Comparison of ENCODE assay signal across 8 mouse cellular contexts in genomic region chr2:28638886-28639285, GRCm38 (mm10). TPM values are rescaled to one million over a fixed set of nuclear protein-coding genes. Genes with fewer than 3 reads are reported as not detected.
DNase-seq lines count a peak whose midpoint lies in the region; ATAC-seq lines count a peak whose summit lies in the region.

No protein-coding gene starts in this region.

- H3K36me3 ChIP-seq in heart, embryonic 13.5 days: no peaks in the 10 kb centered on the region
- H3K36me3 ChIP-seq in embryonic facial prominence, embryonic 15.5 days: no peaks in the 10 kb centered on the region

- peak overlapping the region; percentile 22; the same call in 1 of the 2 replicates for H3K4me3 ChIP-seq in heart, embryonic 13.5 days
- peak overlapping the region; percentile 18 for H3K4me3 ChIP-seq in embryonic facial prominence, embryonic 15.5 days (replicated peaks)

- WGBS in heart, embryonic 13.5 days: 9% methylated on average over 9 of the region's 9 CpGs
- 5% methylated on average over 9 of the region's 9 CpGs for WGBS in embryonic facial prominence, embryonic 15.5 days

- H3K27ac ChIP-seq in heart, embryonic 13.5 days (replicated peaks): no peak overlapping the region
- 0 out of 2 replicates have a peak overlapping the region, but pooled peaks have one; percentile 22 for H3K27ac ChIP-seq in embryonic facial prominence, embryonic 15.5 days (replicated peaks)

- peaks cover 39% of the 10 kb centered on the region for H3K4me1 ChIP-seq in heart, embryonic 13.5 days
- peaks cover 35% of the 10 kb centered on the region for H3K4me1 ChIP-seq in embryonic facial prominence, embryonic 15.5 days

- no peak for ATAC-seq in heart, embryonic 13.5 days (ENCODE audit: extremely low read depth, insufficient number of reproducible peaks, low FRiP score, low TSS enrichment)
- ATAC-seq in embryonic facial prominence, embryonic 15.5 days (ENCODE audit: insufficient number of reproducible peaks, low FRiP score, low TSS enrichment, low read depth): no peak
- ATAC-seq in inflammation-experienced regulatory T-cells, adult 6 months: no peak

- H3K4me2 ChIP-seq in heart, embryonic 13.5 days: peak overlapping the region; percentile 52
- H3K4me2 ChIP-seq in embryonic facial prominence, embryonic 15.5 days (replicated peaks): peak overlapping the region; percentile 37

- H3K27me3 ChIP-seq in heart, embryonic 13.5 days (replicated peaks): 0 out of 2 replicates have a peak, but pooled peaks cover 3% of the 10 kb centered on the region
- no peaks in the 10 kb centered on the region for H3K27me3 ChIP-seq in embryonic facial prominence, embryonic 15.5 days

- DNase-seq in heart, adult 8-10 months (ENCODE audit: low spot score): no peak
- peak; percentile 44 to 55 for DNase-seq in kidney, postnatal 25 days
- peak; percentile 34 to 38 for DNase-seq in lung, postnatal 4 days
- DNase-seq in thymus, postnatal 36 days: peak; percentile 44 to 52
- no peak for DNase-seq in spleen, postnatal 14 days (ENCODE audit: low spot score in 2 of 2)

- no peaks in the 10 kb centered on the region for H3K9me3 ChIP-seq in heart, embryonic 13.5 days
- no peaks in the 10 kb centered on the region for H3K9me3 ChIP-seq in embryonic facial prominence, embryonic 15.5 days (replicated peaks)

- H3K9ac ChIP-seq in heart, embryonic 13.5 days: 0 out of 2 replicates have a peak overlapping the region, but pooled peaks have one; percentile 33
- no peak overlapping the region for H3K9ac ChIP-seq in embryonic facial prominence, embryonic 15.5 days

RNA-seq across cellular contexts. Expression of gene Tsc1, which starts 2.1 kb away (rescaled TPM):
- 16.2 and 16.4 TPM in 2 replicates for polyA plus RNA-seq in heart, embryonic 13.5 days (2015; fragmentation: Nextera tagmentation; extraction: Ambion mirVana)
- total RNA-seq in heart, adult 8-10 months (2022): 10 to 100 TPM; 23.7 to 31.3 (median 28.8) TPM
- polyA plus RNA-seq in embryonic facial prominence, embryonic 15.5 days (2015; fragmentation: Nextera tagmentation; extraction: Ambion mirVana): 17.2 and 18.0 TPM in 2 replicates
- polyA plus RNA-seq in inflammation-experienced regulatory T-cells, adult 6 months (2017; shearing (Covaris generic)): 10 to 100 TPM; 11.8 to 24.1 (median 20.5) TPM

RNA-seq across cellular contexts. Expression of gene Gfi1b, which starts 17.1 kb away (rescaled TPM):
- polyA plus RNA-seq in heart, embryonic 13.5 days (2015; fragmentation: Nextera tagmentation; extraction: Ambion mirVana): 2.8 and 4.7 TPM in 2 replicates
- under 1 TPM in 1 of 4 experiments, not detected in 3; 0.78 TPM for total RNA-seq in heart, adult 8-10 months (2022)
- polyA plus RNA-seq in embryonic facial prominence, embryonic 15.5 days (2015; fragmentation: Nextera tagmentation; extraction: Ambion mirVana): not detected in 2 replicates
- not detected for polyA plus RNA-seq in inflammation-experienced regulatory T-cells, adult 6 months (2017; shearing (Covaris generic))

RNA-seq across cellular contexts. Expression of gene Gtf3c5, which starts 55.3 kb away (rescaled TPM):
- polyA plus RNA-seq in heart, embryonic 13.5 days (2015; fragmentation: Nextera tagmentation; extraction: Ambion mirVana): 29.8 and 30.9 TPM in 2 replicates
- total RNA-seq in heart, adult 8-10 months (2022): 10 to 100 TPM in 3 of 4 experiments, 1 to 10 TPM in 1; 9.9 to 13.2 (median 10.6) TPM
- polyA plus RNA-seq in embryonic facial prominence, embryonic 15.5 days (2015; fragmentation: Nextera tagmentation; extraction: Ambion mirVana): 45.9 and 47.7 TPM in 2 replicates
- 10 to 100 TPM; 11.3 to 17.4 (median 16.2) TPM for polyA plus RNA-seq in inflammation-experienced regulatory T-cells, adult 6 months (2017; shearing (Covaris generic))

Comparison
In these comparisons a context has a peak if more than half of its experiments do, and no peak if none do; other contexts are left out.
1. DNase-seq: peak in kidney, postnatal 25 days (2 of 2), lung, postnatal 4 days (2 of 2) and thymus, postnatal 36 days (2 of 2); none in heart, adult 8-10 months (single experiment) and spleen, postnatal 14 days (0 of 2).